Mouse (Mus musculus) cortical plate, adult 2 months (tissue): ENCODE data around the gene Gm15080. TPM values are rescaled to one million over a fixed set of nuclear protein-coding genes. Genes with fewer than 3 reads are reported as not detected.
"Not testable (repeated sequence)": the region's sequence is repeated elsewhere in the genome, so short reads cannot be mapped to it uniquely, and the experiment has no call there.

Experiments
- H3K27ac ChIP-seq: fragments of 200-500 bp; 2 replicates; pipeline ENCODE4 v1.5.1; 2012; ENCODE audit warnings: low read length, control low read depth, inconsistent platforms; ENCODE audit not compliant: insufficient read depth
- H3K4me1 ChIP-seq: fragments of 200-500 bp; 2 replicates; pipeline ENCODE4 v1.6.1; 2011; ENCODE audit warnings: low read length; ENCODE audit not compliant: control insufficient read depth, insufficient read depth
- H3K4me3 ChIP-seq: fragments of 200-500 bp; 2 replicates; pipeline ENCODE4 v1.5.1; 2011; ENCODE audit warnings: mild to moderate bottlenecking, low read length, control low read depth; ENCODE audit not compliant: insufficient read depth
- polyA plus RNA-seq: library from polyadenylated mRNA; depleted of rRNA; stranded (reverse); fragments of >200 nt; gene quantifications from 2 replicates; pipeline ENCODE4 v1.2.3, GENCODE M21; 2012; rRNA removed

Gene Gm15080
- polyA plus RNA-seq = not detected in 2 replicates

- not testable (repeated sequence) for H3K27ac ChIP-seq, H3K4me3 ChIP-seq, H3K4me1 ChIP-seq
These were observed at the start of gene Gm15080 for GRCm38 (mm10) chrX:147992693-147993092. TSS of gene Gm15080 (plus strand) at chrX:147992993.

Other genes with a start within 250 kb of the Gm15080 start
- not detected in 2 replicates for gene Gm15128, start 227.0 kb upstream of the Gm15080 start, polyA plus RNA-seq
- not detected in 2 replicates for gene Gm15107, start 187.7 kb downstream of the Gm15080 start, polyA plus RNA-seq